Mouse (Mus musculus) adrenal gland, postnatal 36 days (tissue): ENCODE results near the gene Sult1b1. TPM values are rescaled to one million over a fixed set of nuclear protein-coding genes. Genes with fewer than 3 reads are reported as not detected.
"Not testable (repeated sequence)": the region's sequence is repeated elsewhere in the genome, so short reads cannot be mapped to it uniquely, and the experiment has no call there.

Experiments
- DNase-seq, 2 experiments: peaks; one replicate each; pipeline ENCODE4 v3.0.0; 2021; ENCODE audit warnings: mixed read lengths in 1 of 2
- long read RNA-seq, 2 experiments: library from polyadenylated mRNA; stranded (forward); transcript quantifications; one replicate each; pipeline ENCODE4 v2.0.0; 2021; ENCODE audit warnings: borderline sequencing depth in 2 of 2
- total RNA-seq, 2 experiments: library from RNA; stranded (reverse); gene quantifications; 2 replicates each; pipeline ENCODE4 v1.2.3; 2021

Sult1b1 gene
- total RNA-seq: not detected
- long read RNA-seq, experiment 1: 0 reads
- long read RNA-seq, experiment 2: 0 reads

GRCm38 (mm10) chr5:87538111-87538510 is at the start of gene Sult1b1:
Gene Sult1b1 (minus strand): TSS chr5:87538195.
- no peak for DNase-seq

GRCm38 (mm10) chr5:87580389-87580788 is 42.4 kb upstream of the Sult1b1 start:
- no peak for DNase-seq

GRCm38 (mm10) chr5:87574174-87574573 is 36.2 kb upstream of the Sult1b1 start:
- no peak for DNase-seq

- no peak for DNase-seq
Measured at GRCm38 (mm10) chr5:87573490-87573889, 35.5 kb upstream of the Sult1b1 start.

- no peak for DNase-seq
Measured at GRCm38 (mm10) chr5:87572781-87573180, 34.8 kb upstream of the Sult1b1 start.

- DNase-seq: no peak
Measured at GRCm38 (mm10) chr5:87568845-87569244, 30.9 kb upstream of the Sult1b1 start, which contains the start of gene Sult1d1. Gene Sult1d1 (minus strand): TSS chr5:87569027.

GRCm38 (mm10) chr5:87567306-87567705 is 29.3 kb upstream of the Sult1b1 start:
- no peak for DNase-seq

GRCm38 (mm10) chr5:87562966-87563365 is 25.0 kb upstream of the Sult1b1 start:
- DNase-seq: no peak

GRCm38 (mm10) chr5:87562526-87562925 is 24.5 kb upstream of the Sult1b1 start:
- no peak for DNase-seq

- DNase-seq: peak; percentile 2 to 13
Measured at GRCm38 (mm10) chr5:87560145-87560544, 22.1 kb upstream of the Sult1b1 start.

- no peak for DNase-seq
Measured at GRCm38 (mm10) chr5:87550935-87551334, 12.9 kb upstream of the Sult1b1 start.

GRCm38 (mm10) chr5:87535994-87536644 is 1.9 kb downstream of the Sult1b1 start:
- DNase-seq: no peak

GRCm38 (mm10) chr5:87532288-87532687 is 5.7 kb downstream of the Sult1b1 start:
- DNase-seq: no peak

- not testable (repeated sequence) for DNase-seq
Measured at GRCm38 (mm10) chr5:87523561-87523960, 14.4 kb downstream of the Sult1b1 start.

GRCm38 (mm10) chr5:87505776-87506458 is 32.1 kb downstream of the Sult1b1 start:
- no peak for DNase-seq

GRCm38 (mm10) chr5:87502687-87503086 is 35.3 kb downstream of the Sult1b1 start:
- DNase-seq: no peak

GRCm38 (mm10) chr5:87499341-87499740 is 38.7 kb downstream of the Sult1b1 start:
- DNase-seq: no peak

GRCm38 (mm10) chr5:87498936-87499335 is 39.1 kb downstream of the Sult1b1 start:
- DNase-seq: peak in 1 of 2 experiments; percentile 31

GRCm38 (mm10) chr5:87490771-87491170 is 47.2 kb downstream of the Sult1b1 start, which contains the start of gene Ugt2a1:
Gene Ugt2a1 (minus strand): TSS chr5:87490871.
- no peak for DNase-seq

- not testable (repeated sequence) for DNase-seq
Measured at GRCm38 (mm10) chr5:87486706-87487105, 51.3 kb downstream of the Sult1b1 start, which contains the start of gene Gm43638. Gene Gm43638 (minus strand): TSS chr5:87486806.

GRCm38 (mm10) chr5:87482160-87482559 is 55.8 kb downstream of the Sult1b1 start, which contains the start of gene Ugt2a2:
Gene Ugt2a2 (minus strand): TSS chr5:87482260.
- DNase-seq: no peak
